Mouse (Mus musculus): ENCODE measurements around the gene Cyp2d26.

The Cyp2d26 gene

DNA sequence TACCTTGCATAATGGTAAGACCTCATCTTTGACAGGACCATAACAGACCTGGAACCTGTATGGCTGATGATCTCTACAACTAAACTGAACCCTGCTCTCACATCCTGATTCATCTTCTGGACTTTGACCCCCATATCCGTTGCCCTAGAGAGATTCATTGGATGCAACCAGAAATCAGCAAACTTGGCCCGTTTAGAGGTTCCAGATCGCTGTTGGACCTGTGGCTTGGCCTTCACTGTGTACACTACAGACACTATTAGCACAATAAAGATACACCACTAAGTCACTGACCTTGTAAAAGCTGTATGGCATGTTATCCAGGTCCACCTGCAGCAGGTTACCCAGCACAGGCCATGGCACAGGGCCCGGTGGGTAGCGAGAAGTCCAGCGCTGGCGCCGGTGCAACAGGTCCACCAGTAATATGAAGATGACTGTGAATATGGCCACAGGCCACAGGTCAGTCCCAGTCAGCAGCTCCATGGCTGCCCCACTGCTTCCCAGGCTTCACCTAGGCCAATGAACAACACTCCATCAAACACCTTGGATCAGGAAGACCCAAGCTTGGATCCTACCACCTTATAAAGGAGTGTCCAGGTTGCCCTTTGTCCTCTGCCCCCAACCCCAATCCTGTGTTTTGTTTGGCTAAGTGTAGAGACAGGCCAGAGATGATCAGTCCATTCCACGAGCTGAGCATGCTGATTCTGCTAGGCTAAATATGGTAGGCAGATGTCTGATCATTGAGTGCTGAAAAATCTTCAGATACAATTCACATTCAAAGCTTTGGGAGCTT, 30.3 kb downstream of the Cyp2d26 start, which contains the start of gene Cyp2d40:
TSS of gene Cyp2d40 (minus strand) at position 553 of the 790 bp plus-strand sequence.
- no peak for DNase-seq (ENCODE audit: low spot score)

DNA sequence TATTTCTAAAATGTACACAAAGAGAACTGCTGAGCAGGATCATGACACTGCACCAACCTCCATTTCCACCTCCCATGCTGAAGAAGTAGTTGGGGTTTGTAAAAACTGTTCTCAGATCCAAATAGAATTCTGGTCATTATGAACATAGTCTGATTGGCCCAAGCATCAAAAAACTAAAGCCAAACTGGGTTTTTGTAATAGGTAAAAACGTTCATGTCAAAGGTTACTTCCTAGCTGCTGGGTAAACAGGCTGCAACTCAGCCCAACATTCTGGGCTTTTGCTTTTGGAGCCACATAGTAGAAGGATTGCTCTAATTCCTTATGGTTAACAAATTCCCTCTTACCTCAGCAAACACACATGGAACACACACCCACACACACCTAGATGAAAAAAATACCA, 46.0 kb downstream of the Cyp2d26 start:
- no peak for DNase-seq (ENCODE audit: low spot score)

GRCm38 (mm10) chr15:82747516-82747915, 46.6 kb downstream of the Cyp2d26 start:
- DNase-seq (ENCODE audit: low spot score), result no peak

Measured in left cerebral cortex, adult 11 months (tissue).